8 mouse cellular contexts compared by ENCODE assay signal in the genomic region with DNA sequence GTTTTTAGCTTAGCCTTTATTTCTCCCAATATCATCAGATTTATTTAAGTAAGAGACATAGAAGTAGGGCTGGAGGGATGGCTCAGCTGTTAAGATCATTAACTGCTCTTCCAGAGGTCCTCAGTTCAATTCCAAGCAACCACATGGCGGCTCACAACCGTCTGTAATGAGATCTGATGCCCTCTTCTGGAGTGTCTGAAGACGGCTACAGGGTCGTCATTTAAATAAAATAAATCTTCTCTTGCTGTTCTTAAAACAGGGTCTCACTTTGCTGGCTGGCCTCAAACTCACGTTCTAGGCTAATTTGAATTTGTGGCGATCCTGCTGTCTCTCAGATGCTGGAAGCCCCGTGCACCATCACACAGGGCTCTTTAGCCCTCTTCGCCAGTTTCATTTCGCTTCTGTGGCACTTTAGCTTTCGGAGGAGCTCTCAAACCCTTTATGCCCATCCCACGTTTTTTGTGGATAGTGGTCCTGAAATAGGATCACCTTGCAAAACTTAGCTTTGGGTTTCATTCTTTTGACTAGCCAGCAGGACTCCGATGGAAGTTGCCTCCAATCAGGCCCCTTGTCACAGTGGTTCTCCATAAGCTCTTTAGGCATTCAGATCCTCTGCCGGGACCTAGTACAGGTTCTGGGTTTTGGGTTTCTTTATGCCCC. TPM values are rescaled to one million over a fixed set of nuclear protein-coding genes. Genes with fewer than 3 reads are reported as not detected.
DNase-seq lines count a peak whose midpoint lies in the region; ATAC-seq and TF ChIP-seq lines count a peak whose summit lies in the region.

No protein-coding gene starts in this region.

- TF ChIP-seq RAD21 in MEL (IDR thresholded peaks at IDR 0.05; ENCODE audit: low read depth, low read length) = peak; percentile 28

- H3K79me2 ChIP-seq in MEL (ENCODE audit: control insufficient read depth, insufficient read depth, low read length, poor library complexity) = peaks cover 9% of the 10 kb centered on the region; the same call in 1 of the 2 replicates

- H3K4me3 ChIP-seq in layer of hippocampus, adult 2 months = peak overlapping the region; percentile 88
- peak overlapping the region; percentile 73 to 75 for H3K4me3 ChIP-seq in MEL (ENCODE audit: control insufficient read depth in 1 of 2, insufficient read depth in 1 of 2, low read depth in 2 of 2, low read length in 2 of 2)
- peak overlapping the region; percentile 60 for H3K4me3 ChIP-seq in embryonic facial prominence, embryonic 14.5 days (ENCODE audit: low read depth, low read length)
- peak overlapping the region; percentile 44 for H3K4me3 ChIP-seq in limb, embryonic 11.5 days (ENCODE audit: low read depth, low read length)
- peak overlapping the region; percentile 53 for H3K4me3 ChIP-seq in neural tube, embryonic 14.5 days (ENCODE audit: low read depth, low read length)

- 0 out of 2 replicates have a peak, but pooled peaks have one; percentile 0 for ATAC-seq in embryonic facial prominence, embryonic 14.5 days (ENCODE audit: low read depth)
- peak; percentile 13; the same call in 1 of the 2 replicates for ATAC-seq in limb, embryonic 11.5 days (ENCODE audit: insufficient number of reproducible peaks, low FRiP score, low TSS enrichment, low read depth)
- 0 out of 2 replicates have a peak, but pooled peaks have one; percentile 16 for ATAC-seq in neural tube, embryonic 14.5 days (ENCODE audit: low read depth)

- TF ChIP-seq CTCF in layer of hippocampus, adult 2 months (conservative IDR thresholded peaks at IDR 0.05) = peak; percentile 57
- peak; percentile 44 to 79 (median 49) for TF ChIP-seq CTCF in MEL (IDR thresholded peaks at IDR 0.05 in 2 of 3, conservative IDR thresholded peaks at IDR 0.05 in 1 of 3; ENCODE audit: control insufficient read depth in 1 of 3, insufficient read depth in 1 of 3, low read depth in 2 of 3, low read length in 3 of 3, poor library complexity in 1 of 3, severe bottlenecking in 1 of 3)

- H3K4me2 ChIP-seq in embryonic facial prominence, embryonic 14.5 days (ENCODE audit: low read depth, low read length) = peak overlapping the region; percentile 93
- peak overlapping the region; percentile 75 for H3K4me2 ChIP-seq in limb, embryonic 11.5 days (ENCODE audit: low read depth, severe bottlenecking)
- H3K4me2 ChIP-seq in neural tube, embryonic 14.5 days (ENCODE audit: low read depth, low read length) = peak overlapping the region; percentile 74

- TF ChIP-seq POLR2A in MEL (IDR thresholded peaks at IDR 0.05; ENCODE audit: control insufficient read depth in 1 of 2, insufficient read depth in 1 of 2, low read depth in 1 of 2, low read length in 2 of 2, poor library complexity in 1 of 2) = no peak

- peak overlapping the region; percentile 91 for H3K27ac ChIP-seq in layer of hippocampus, adult 2 months
- H3K27ac ChIP-seq in MEL (ENCODE audit: control insufficient read depth, low read depth, low read length) = peak overlapping the region; percentile 72
- peak overlapping the region; percentile 77 for H3K27ac ChIP-seq in embryonic facial prominence, embryonic 14.5 days (replicated peaks; ENCODE audit: low read depth, low read length)
- no peak overlapping the region for H3K27ac ChIP-seq in limb, embryonic 11.5 days (replicated peaks; ENCODE audit: low read depth, low read length)
- H3K27ac ChIP-seq in neural tube, embryonic 14.5 days (ENCODE audit: low read depth, low read length) = no peak overlapping the region

- DNase-seq in layer of hippocampus, adult 2 months (ENCODE audit: low spot score in 2 of 2) = no peak
- no peak for DNase-seq in layer of hippocampus, adult 8-10 months (ENCODE audit: low spot score in 2 of 2)
- peak; percentile 81 for DNase-seq in MEL (ENCODE audit: low read depth, low spot score)
- DNase-seq in embryonic facial prominence, embryonic 14.5 days (ENCODE audit: low spot score) = no peak
- DNase-seq in limb, embryonic 11.5 days (ENCODE audit: low spot score) = no peak
- DNase-seq in testis, postnatal 14 days (ENCODE audit: low spot score) = no peak
- DNase-seq in left cerebral cortex, postnatal 14 days (ENCODE audit: low spot score in 2 of 2) = no peak

- H3K4me1 ChIP-seq in MEL (ENCODE audit: control insufficient read depth in 1 of 2, insufficient read depth in 2 of 2, low read length in 2 of 2) = peaks cover 0 to 9% of the 10 kb centered on the region in 2 experiments; a peak in 2 of 4 replicates
- H3K4me1 ChIP-seq in embryonic facial prominence, embryonic 14.5 days (ENCODE audit: control insufficient read depth, insufficient read depth, low read length) = peaks cover 6% of the 10 kb centered on the region; the same call in 1 of the 2 replicates
- H3K4me1 ChIP-seq in limb, embryonic 11.5 days (ENCODE audit: control insufficient read depth, insufficient read depth, low read length) = peaks cover 4% of the 10 kb centered on the region; the same call in 1 of the 2 replicates
- no peaks in the 10 kb centered on the region for H3K4me1 ChIP-seq in neural tube, embryonic 14.5 days (ENCODE audit: control insufficient read depth, insufficient read depth, low read length)

- peaks cover 0 to 4% of the 10 kb centered on the region in 2 experiments; a peak in 2 of 4 replicates for H3K36me3 ChIP-seq in MEL (ENCODE audit: control insufficient read depth in 1 of 2, insufficient read depth in 2 of 2, low read length in 2 of 2)
- H3K36me3 ChIP-seq in embryonic facial prominence, embryonic 14.5 days (ENCODE audit: control insufficient read depth, insufficient read depth, low read length) = no peaks in the 10 kb centered on the region
- no peaks in the 10 kb centered on the region for H3K36me3 ChIP-seq in limb, embryonic 11.5 days (ENCODE audit: control insufficient read depth, insufficient read depth, low read length)
- no peaks in the 10 kb centered on the region for H3K36me3 ChIP-seq in neural tube, embryonic 14.5 days (ENCODE audit: control insufficient read depth, insufficient read depth, low read length)

- TF ChIP-seq EP300 in MEL (IDR thresholded peaks at IDR 0.05; ENCODE audit: low read depth in 1 of 2, low read length in 2 of 2) = 0 out of 4 replicates have a peak, but pooled peaks have one; percentile 19 to 27

- H3K27me3 ChIP-seq in MEL (ENCODE audit: control insufficient read depth in 1 of 2, insufficient read depth in 2 of 2, low read length in 2 of 2) = no peaks in the 10 kb centered on the region
- no peaks in the 10 kb centered on the region for H3K27me3 ChIP-seq in embryonic facial prominence, embryonic 14.5 days (replicated peaks; ENCODE audit: control insufficient read depth, insufficient read depth, low read length)
- no peaks in the 10 kb centered on the region for H3K27me3 ChIP-seq in limb, embryonic 11.5 days (ENCODE audit: control insufficient read depth, insufficient read depth, low read length)
- H3K27me3 ChIP-seq in neural tube, embryonic 14.5 days (ENCODE audit: control insufficient read depth, insufficient read depth, low read length) = no peaks in the 10 kb centered on the region

- peak overlapping the region; percentile 80 for H3K9ac ChIP-seq in MEL (ENCODE audit: control insufficient read depth, low read depth, low read length, poor library complexity, severe bottlenecking)
- peak overlapping the region; percentile 74 for H3K9ac ChIP-seq in embryonic facial prominence, embryonic 14.5 days (ENCODE audit: low read depth, low read length)
- H3K9ac ChIP-seq in limb, embryonic 11.5 days (ENCODE audit: low read length) = peak overlapping the region; percentile 59
- peak overlapping the region; percentile 55 for H3K9ac ChIP-seq in neural tube, embryonic 14.5 days (replicated peaks; ENCODE audit: low read depth, low read length)

- intact Hi-C loops in left cerebral cortex, postnatal 14 days (cut with DNase I) = loop anchor here (5.0 to 10.0 kb wide), 2 partner anchors 171 to 201 kb away; partner anchors contain the start of genes Asb8 and Ccdc184

- WGBS in embryonic facial prominence, embryonic 14.5 days = 8% methylated on average over 13 of the region's 13 CpGs
- WGBS in limb, embryonic 11.5 days = 13% methylated on average over 13 of the region's 13 CpGs
- WGBS in neural tube, embryonic 14.5 days = 11% methylated on average over 13 of the region's 13 CpGs

- no peaks in the 10 kb centered on the region for H3K9me3 ChIP-seq in MEL (replicated peaks; ENCODE audit: insufficient read depth, low read length)
- no peaks in the 10 kb centered on the region for H3K9me3 ChIP-seq in embryonic facial prominence, embryonic 14.5 days (ENCODE audit: control insufficient read depth, low read length)
- no peaks in the 10 kb centered on the region for H3K9me3 ChIP-seq in limb, embryonic 11.5 days (ENCODE audit: control insufficient read depth, low read length)
- no peaks in the 10 kb centered on the region for H3K9me3 ChIP-seq in neural tube, embryonic 14.5 days (ENCODE audit: control insufficient read depth, low read length)

RNA-seq across cellular contexts. Expression of gene Tmem106c, which starts 0.5 kb away (rescaled TPM):
- 10 to 100 TPM; 32.8 to 34.1 TPM for total RNA-seq in layer of hippocampus, adult 2 months (2021)
- total RNA-seq in layer of hippocampus, adult 8-10 months (2022) = 10 to 100 TPM; 32.1 to 41.9 (median 39.0) TPM
- total RNA-seq in MEL (2012; rRNA removed) = 54.3 and 57.9 TPM in 2 replicates
- polyA plus RNA-seq in MEL (2012; ENCODE audit: insufficient read depth in 1 of 2, insufficient read length in 2 of 2, low read depth in 1 of 2, low replicate concordance in 2 of 2, missing spikeins in 1 of 2) = 100 to 1,000 TPM in 1 of 2 experiments, not detected in 1; 121 TPM
- polyA plus RNA-seq in embryonic facial prominence, embryonic 14.5 days (2014; fragmentation: Nextera tagmentation; extraction: Ambion mirVana) = 47.2 and 51.6 TPM in 2 replicates
- polyA plus RNA-seq in limb, embryonic 11.5 days (2014; fragmentation: Nextera tagmentation; extraction: Ambion mirVana) = 34.7 and 36.8 TPM in 2 replicates
- polyA plus RNA-seq in neural tube, embryonic 14.5 days (2014; fragmentation: Nextera tagmentation; extraction: Ambion mirVana) = 51.0 and 53.6 TPM in 2 replicates
- total RNA-seq in left cerebral cortex, postnatal 14 days (2021) = 10 to 100 TPM; 14.9 to 16.3 TPM

RNA-seq across cellular contexts. Expression of gene Col2a1, which starts 41.0 kb away (rescaled TPM):
- total RNA-seq in layer of hippocampus, adult 2 months (2021) = 1 to 10 TPM in 1 of 2 experiments, under 1 TPM in 1; 0.61 to 1.2 TPM
- total RNA-seq in layer of hippocampus, adult 8-10 months (2022) = 1 to 10 TPM; 1.2 to 2.8 (median 1.9) TPM
- total RNA-seq in MEL (2012; rRNA removed) = 0.04 TPM in 1 of 2 replicates, not detected in the other
- under 1 TPM in 1 of 2 experiments, not detected in 1; 0.04 TPM for polyA plus RNA-seq in MEL (2012; ENCODE audit: insufficient read depth in 1 of 2, insufficient read length in 2 of 2, low read depth in 1 of 2, low replicate concordance in 2 of 2, missing spikeins in 1 of 2)
- polyA plus RNA-seq in embryonic facial prominence, embryonic 14.5 days (2014; fragmentation: Nextera tagmentation; extraction: Ambion mirVana) = 372 and 595 TPM in 2 replicates
- 237 and 243 TPM in 2 replicates for polyA plus RNA-seq in limb, embryonic 11.5 days (2014; fragmentation: Nextera tagmentation; extraction: Ambion mirVana)
- 11.3 and 26.0 TPM in 2 replicates for polyA plus RNA-seq in neural tube, embryonic 14.5 days (2014; fragmentation: Nextera tagmentation; extraction: Ambion mirVana)
- total RNA-seq in left cerebral cortex, postnatal 14 days (2021) = under 1 TPM; 0.57 to 0.97 TPM

RNA-seq across cellular contexts. Expression of gene Vdr, which starts 53.0 kb away (rescaled TPM):
- under 1 TPM in 1 of 2 experiments, not detected in 1; 0.10 TPM for total RNA-seq in layer of hippocampus, adult 2 months (2021)
- under 1 TPM; 0.23 to 0.64 (median 0.50) TPM for total RNA-seq in layer of hippocampus, adult 8-10 months (2022)
- 0.54 and 0.69 TPM in 2 replicates for total RNA-seq in MEL (2012; rRNA removed)
- polyA plus RNA-seq in MEL (2012; ENCODE audit: insufficient read depth in 1 of 2, insufficient read length in 2 of 2, low read depth in 1 of 2, low replicate concordance in 2 of 2, missing spikeins in 1 of 2) = 1 to 10 TPM in 1 of 2 experiments, not detected in 1; 1.9 TPM
- 2.9 and 3.6 TPM in 2 replicates for polyA plus RNA-seq in embryonic facial prominence, embryonic 14.5 days (2014; fragmentation: Nextera tagmentation; extraction: Ambion mirVana)
- 0.18 and 0.25 TPM in 2 replicates for polyA plus RNA-seq in limb, embryonic 11.5 days (2014; fragmentation: Nextera tagmentation; extraction: Ambion mirVana)
- 0.07 TPM in 1 of 2 replicates, not detected in the other for polyA plus RNA-seq in neural tube, embryonic 14.5 days (2014; fragmentation: Nextera tagmentation; extraction: Ambion mirVana)
- under 1 TPM; 0.13 TPM for total RNA-seq in left cerebral cortex, postnatal 14 days (2021)

Comparison
In these comparisons a context has a peak if more than half of its experiments do, and no peak if none do; other contexts are left out.
1. H3K27ac ChIP-seq: peak in layer of hippocampus, adult 2 months (single experiment), MEL (single experiment) and embryonic facial prominence, embryonic 14.5 days (single experiment); none in limb, embryonic 11.5 days (single experiment) and neural tube, embryonic 14.5 days (single experiment).
2. Peak in every context shown above with its lines, with median percentiles within 50 percentile points of each other: H3K4me3 ChIP-seq, H3K9ac ChIP-seq, ATAC-seq and H3K4me2 ChIP-seq.